Mouse (Mus musculus) midbrain, embryonic 16.5 days (tissue): Measurements from ENCODE around the gene Zxdc. TPM values are rescaled to one million over a fixed set of nuclear protein-coding genes. Genes with fewer than 3 reads are reported as not detected.

Experiments
- ATAC-seq: fragments of 200-750 bp; cut with Nextera tagmentation; 2 replicates; pipeline ENCODE4 v1.8.0; 2017; ENCODE audit warnings: moderate TSS enrichment
- H3K27ac ChIP-seq: fragments of 300-500 bp; sonication (generic); 2 replicates; pipeline ENCODE4 v1.5.1; 2014; ENCODE audit warnings: mild to moderate bottlenecking, low read length, mixed read lengths
- H3K27me3 ChIP-seq: fragments of 300-500 bp; sonication (generic); 2 replicates; pipeline ENCODE4 v1.6.1; 2014; ENCODE audit warnings: low read depth, low read length, mixed read lengths; ENCODE audit not compliant: control insufficient read depth, insufficient read depth
- H3K36me3 ChIP-seq: fragments of 300-500 bp; sonication (generic); 2 replicates; pipeline ENCODE4 v1.6.1; 2014; ENCODE audit warnings: mild to moderate bottlenecking, low read length, moderate library complexity, mixed read lengths; ENCODE audit not compliant: control insufficient read depth, insufficient read depth
- H3K4me1 ChIP-seq: fragments of 300-500 bp; sonication (generic); 2 replicates; pipeline ENCODE4 v1.6.1; 2014; ENCODE audit warnings: mild to moderate bottlenecking, low read length, mixed read lengths; ENCODE audit not compliant: control insufficient read depth, insufficient read depth
- H3K4me2 ChIP-seq: fragments of 300-500 bp; sonication (generic); 2 replicates; pipeline ENCODE4 v1.6.1; 2014; ENCODE audit warnings: mild to moderate bottlenecking, low read length, mixed read lengths
- H3K4me3 ChIP-seq: fragments of 300-500 bp; sonication (generic); 2 replicates; pipeline ENCODE4 v1.5.1; 2014; ENCODE audit warnings: low read depth, mild to moderate bottlenecking, low read length, moderate library complexity, mixed read lengths
- H3K9ac ChIP-seq: fragments of 300-500 bp; sonication (generic); 2 replicates; pipeline ENCODE4 v1.6.1; 2014; ENCODE audit warnings: low read depth, low read length, mixed read lengths
- H3K9me3 ChIP-seq: fragments of 300-500 bp; sonication (generic); replicated peaks from 2 replicates; pipeline ENCODE4 v1.6.1; 2014; ENCODE audit warnings: mild to moderate bottlenecking, low read length, mixed read lengths; ENCODE audit not compliant: control insufficient read depth, poor library complexity, severe bottlenecking
- WGBS: fragments of 180-500 bp; shearing (Covaris S2); extraction: QIAGEN DNeasy Blood & Tissue Kit; methylation state at CpG from one replicate; pipeline ENCODE4 v1.1.7; 2014; 5-methylcytosine and 5-hydroxymethylcytosine counted together
- polyA plus RNA-seq: library from polyadenylated mRNA; unstranded; fragments of >200 nt; fragmentation: Nextera tagmentation; extraction: Ambion mirVana; gene quantifications from 2 replicates; pipeline ENCODE4 v1.2.1, GENCODE M21; 2015

Zxdc gene
- polyA plus RNA-seq, 1 experiment from 2014 or later = 8.8 TPM

- Histone ChIP-seq H3K4me2 (no peak overlapping the region), H3K4me1 (peaks cover 4% of the 10 kb centered on the region; the same call in 1 of the 2 replicates), H3K4me3 (no peak overlapping the region), H3K27ac (no peak overlapping the region), H3K36me3 (no peaks in the 10 kb centered on the region), H3K9me3 (no peaks in the 10 kb centered on the region), H3K27me3 (no peaks in the 10 kb centered on the region), H3K9ac (no peak overlapping the region)
- WGBS = 58% methylated on average over 2 of the region's 2 CpGs
- ATAC-seq = no peak
Measured at GRCm38 (mm10) chr6:90431487-90431886, 62.2 kb downstream of the Zxdc start.

GRCm38 (mm10) chr6:90434687-90435086, 65.4 kb downstream of the Zxdc start:
- ATAC-seq = peak; percentile 61; the same call in 1 of the 2 replicates
- Histone ChIP-seq H3K4me1 (no peaks in the 10 kb centered on the region), H3K4me3 (no peak overlapping the region), H3K36me3 (no peaks in the 10 kb centered on the region), H3K27ac (no peak overlapping the region), H3K9ac (no peak overlapping the region), H3K27me3 (no peaks in the 10 kb centered on the region), H3K4me2 (no peak overlapping the region), H3K9me3 (no peaks in the 10 kb centered on the region)
- 74% methylated on average over 3 of the region's 3 CpGs for WGBS

- Histone ChIP-seq H3K4me1 (no peaks in the 10 kb centered on the region), H3K36me3 (no peaks in the 10 kb centered on the region), H3K4me3 (no peak overlapping the region), H3K9me3 (no peaks in the 10 kb centered on the region), H3K27ac (no peak overlapping the region), H3K4me2 (no peak overlapping the region), H3K9ac (no peak overlapping the region), H3K27me3 (no peaks in the 10 kb centered on the region)
- ATAC-seq = peak; percentile 29; the same call in 1 of the 2 replicates
- 10% methylated on average over 11 of the region's 11 CpGs for WGBS
Measured at GRCm38 (mm10) chr6:90435195-90435618, 65.9 kb downstream of the Zxdc start.

- no peaks in the 10 kb centered on the region for H3K4me1 ChIP-seq
- H3K36me3 ChIP-seq = no peaks in the 10 kb centered on the region
- 84% methylated on average over 10 of the region's 10 CpGs for WGBS
- H3K27me3 ChIP-seq = no peaks in the 10 kb centered on the region
- no peaks in the 10 kb centered on the region for H3K9me3 ChIP-seq
- no peak overlapping the region for H3K4me2 ChIP-seq
- no peak for ATAC-seq
- no peak overlapping the region for H3K9ac ChIP-seq
- no peak overlapping the region for H3K4me3 ChIP-seq
- no peak overlapping the region for H3K27ac ChIP-seq
Measured at GRCm38 (mm10) chr6:90436192-90436907, 67.1 kb downstream of the Zxdc start.

GRCm38 (mm10) chr6:90437041-90437440, 67.7 kb downstream of the Zxdc start:
- no peaks in the 10 kb centered on the region for H3K36me3 ChIP-seq
- H3K4me1 ChIP-seq = no peaks in the 10 kb centered on the region
- H3K27me3 ChIP-seq = no peaks in the 10 kb centered on the region
- H3K4me3 ChIP-seq = no peak overlapping the region
- no peak overlapping the region for H3K27ac ChIP-seq
- 95% methylated on average over 3 of the region's 3 CpGs for WGBS
- H3K9ac ChIP-seq = no peak overlapping the region
- H3K9me3 ChIP-seq = no peaks in the 10 kb centered on the region
- no peak overlapping the region for H3K4me2 ChIP-seq
- no peak for ATAC-seq

- Histone ChIP-seq H3K27me3 (no peaks in the 10 kb centered on the region), H3K9ac (no peak overlapping the region), H3K9me3 (no peaks in the 10 kb centered on the region), H3K36me3 (no peaks in the 10 kb centered on the region), H3K4me3 (no peak overlapping the region), H3K27ac (peak overlapping the region; percentile 44), H3K4me1 (no peaks in the 10 kb centered on the region), H3K4me2 (no peak overlapping the region)
- 10% methylated on average over 4 of the region's 4 CpGs for WGBS
- ATAC-seq = peak; percentile 76
Measured at GRCm38 (mm10) chr6:90446883-90447282, 77.6 kb downstream of the Zxdc start.

- WGBS = 30% methylated on average over 7 of the region's 7 CpGs
- H3K4me3 ChIP-seq = no peak overlapping the region
- H3K9ac ChIP-seq = no peak overlapping the region
- no peaks in the 10 kb centered on the region for H3K27me3 ChIP-seq
- no peak overlapping the region for H3K27ac ChIP-seq
- no peak for ATAC-seq
- H3K4me1 ChIP-seq = no peaks in the 10 kb centered on the region
- H3K36me3 ChIP-seq = no peaks in the 10 kb centered on the region
- no peak overlapping the region for H3K4me2 ChIP-seq
- H3K9me3 ChIP-seq = no peaks in the 10 kb centered on the region
Measured at GRCm38 (mm10) chr6:90450179-90450578, 80.9 kb downstream of the Zxdc start.

GRCm38 (mm10) chr6:90450697-90451096, 81.4 kb downstream of the Zxdc start:
- no peaks in the 10 kb centered on the region for H3K36me3 ChIP-seq
- H3K9ac ChIP-seq = no peak overlapping the region
- H3K27me3 ChIP-seq = no peaks in the 10 kb centered on the region
- 78% methylated on average over 5 of the region's 5 CpGs for WGBS
- H3K27ac ChIP-seq = no peak overlapping the region
- no peaks in the 10 kb centered on the region for H3K4me1 ChIP-seq
- H3K4me2 ChIP-seq = no peak overlapping the region
- H3K9me3 ChIP-seq = no peaks in the 10 kb centered on the region
- ATAC-seq = peak; percentile 59; the same call in 1 of the 2 replicates
- no peak overlapping the region for H3K4me3 ChIP-seq

- no peak for ATAC-seq
Measured at GRCm38 (mm10) chr6:90451512-90451911, 82.2 kb downstream of the Zxdc start.

More at GRCm38 (mm10) chr6:90451512-90451911, 82.2 kb downstream of the Zxdc start:
- Histone ChIP-seq H3K9ac (no peak overlapping the region), H3K4me3 (no peak overlapping the region), H3K27me3 (no peaks in the 10 kb centered on the region), H3K36me3 (no peaks in the 10 kb centered on the region), H3K4me1 (no peaks in the 10 kb centered on the region), H3K27ac (no peak overlapping the region), H3K4me2 (no peak overlapping the region), H3K9me3 (no peaks in the 10 kb centered on the region)
- 91% methylated on average over 5 of the region's 5 CpGs for WGBS
